Mouse (Mus musculus) erythroid progenitor cell, adult 5-6 weeks (primary cell): ENCODE measurements around the gene Ttc38. TPM values are rescaled to one million over a fixed set of nuclear protein-coding genes. Genes with fewer than 3 reads are reported as not detected.
A peak's percentile ranks its signal among the peaks of the same experiment; 100 is the strongest.

Experiments
- ATAC-seq: replicated peaks from 2 replicates; pipeline ENCODE4 v1.8.0; 2016; ENCODE audit warnings: moderate number of reproducible peaks, mild to moderate bottlenecking, moderate TSS enrichment, inconsistent platforms; ENCODE audit not compliant: poor library complexity, low FRiP score, severe bottlenecking
- total RNA-seq, 2 experiments: library from RNA; stranded (forward) in 1 of 2; stranded (reverse) in 1 of 2; fragments of 150-400 nt in 1 of 2; fragments of 186-747, 209-891 nt in 1 of 2; gene quantifications; 2 replicates each; pipeline versions ENCODE4 v1.2.3 to v1.2.4; 2015 to 2017; ENCODE audit warnings: low replicate concordance in 2 of 2

Gene Ttc38
- total RNA-seq, 2 experiments from 2014 or later: 0.42 to 2.0 TPM

DNA sequence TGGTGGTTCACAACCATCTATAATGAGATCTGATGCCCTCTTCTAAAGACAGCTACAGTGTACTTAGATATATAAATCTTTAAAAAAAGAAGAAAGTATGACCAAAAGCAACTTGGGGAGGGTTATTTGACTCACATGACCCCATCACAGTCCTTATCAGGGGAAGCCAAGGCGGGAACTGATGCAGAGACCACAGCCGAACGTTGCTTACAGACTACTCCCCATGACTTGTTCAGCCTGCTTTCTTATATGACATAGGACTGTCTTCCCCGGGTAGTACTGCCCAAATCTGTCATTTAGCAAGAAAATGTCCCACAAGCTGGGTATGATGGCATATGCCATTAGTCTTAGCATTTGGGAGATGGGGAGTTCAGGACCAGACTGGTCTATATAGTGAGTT, 57.1 kb downstream of the Ttc38 start:
- no peak for ATAC-seq

DNA sequence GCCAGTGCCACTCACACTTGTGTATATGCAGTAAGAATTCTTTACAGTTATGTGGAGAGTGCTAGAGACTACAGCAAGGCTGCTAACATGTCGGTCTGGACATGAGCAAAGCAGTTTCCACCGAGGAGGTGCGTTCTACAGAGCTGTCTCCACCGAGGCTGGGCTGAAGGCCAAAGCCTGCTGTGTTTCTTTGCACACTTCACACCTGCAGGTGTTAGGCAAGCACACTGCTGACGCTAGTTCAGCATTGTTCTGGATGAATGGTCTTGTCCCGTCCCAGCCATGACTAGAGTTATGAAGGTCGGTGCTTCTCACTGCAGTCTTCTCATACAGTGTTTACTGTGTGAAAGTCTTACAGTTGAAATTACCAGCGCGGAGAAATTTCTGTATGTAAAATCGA, 59.9 kb downstream of the Ttc38 start:
- no peak for ATAC-seq

DNA sequence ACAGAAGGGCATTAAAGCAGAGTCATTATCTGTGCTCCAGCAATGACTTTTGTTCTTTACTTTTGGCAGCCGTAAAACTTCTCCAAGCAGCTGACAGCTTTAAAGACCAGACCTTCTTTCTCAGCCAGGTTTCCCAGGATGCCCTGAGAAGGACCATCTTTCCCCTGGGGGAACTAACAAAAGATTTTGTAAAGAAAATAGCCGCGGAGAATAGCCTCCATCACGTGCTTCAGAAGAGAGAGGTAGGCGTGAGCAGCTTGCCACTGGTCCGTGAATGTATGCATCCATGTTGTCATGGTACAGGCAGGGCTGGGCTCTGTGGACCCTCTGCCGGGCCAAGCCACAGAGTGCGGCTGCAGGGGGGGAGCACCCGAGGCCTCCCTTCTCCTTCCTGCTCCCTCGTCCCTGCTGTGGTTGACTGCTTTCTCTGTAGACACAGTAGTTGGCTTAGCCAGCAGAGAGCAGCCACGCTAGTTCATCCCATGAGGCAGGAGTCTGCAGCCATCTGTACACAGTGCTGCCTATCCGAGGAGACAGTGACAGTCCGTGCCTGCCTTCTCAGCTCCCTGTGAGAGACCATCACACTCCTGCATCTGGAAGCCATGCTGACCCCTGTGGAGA, 60.5 kb downstream of the Ttc38 start:
- ATAC-seq: no peak

DNA sequence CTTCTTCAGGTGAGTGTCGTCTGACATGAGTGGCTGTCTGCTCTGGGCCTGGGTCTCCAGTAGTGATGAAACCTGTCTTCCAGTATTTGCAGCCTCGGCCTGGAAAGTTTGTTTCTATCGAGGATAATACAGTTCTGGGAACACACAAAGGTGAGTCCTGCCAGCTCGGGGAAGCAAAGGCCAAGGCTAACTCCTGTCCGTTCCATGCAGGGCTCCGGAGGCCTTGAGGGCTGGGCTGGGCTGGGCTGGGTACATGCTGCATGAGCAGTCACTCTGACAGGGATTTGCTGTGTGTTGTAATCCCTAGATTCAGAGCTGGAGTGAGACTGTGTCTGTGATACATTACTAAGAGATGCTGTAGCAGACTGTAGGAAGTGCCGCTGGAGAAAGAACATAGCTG, 61.8 kb downstream of the Ttc38 start:
- ATAC-seq: no peak

DNA sequence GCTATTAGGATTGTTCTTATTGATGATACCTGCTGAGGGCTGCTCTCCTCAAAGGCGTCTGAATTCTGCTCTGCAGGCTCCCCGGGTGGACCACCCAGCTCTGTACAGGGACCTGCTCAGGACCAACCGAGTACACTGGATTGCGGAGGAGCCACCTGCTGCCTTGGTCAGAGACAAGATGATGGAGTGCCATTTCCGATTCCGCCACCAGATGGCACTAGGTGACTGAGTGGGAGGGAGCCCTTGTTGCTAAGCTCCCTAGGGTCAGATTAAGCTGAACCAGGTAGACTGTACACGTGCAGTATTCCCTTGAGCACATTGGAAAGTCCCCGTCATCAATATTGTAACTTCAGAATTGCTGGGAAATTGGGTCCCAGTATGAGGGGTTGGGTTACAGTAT, 64.2 kb downstream of the Ttc38 start:
- ATAC-seq: peak; percentile 64

DNA sequence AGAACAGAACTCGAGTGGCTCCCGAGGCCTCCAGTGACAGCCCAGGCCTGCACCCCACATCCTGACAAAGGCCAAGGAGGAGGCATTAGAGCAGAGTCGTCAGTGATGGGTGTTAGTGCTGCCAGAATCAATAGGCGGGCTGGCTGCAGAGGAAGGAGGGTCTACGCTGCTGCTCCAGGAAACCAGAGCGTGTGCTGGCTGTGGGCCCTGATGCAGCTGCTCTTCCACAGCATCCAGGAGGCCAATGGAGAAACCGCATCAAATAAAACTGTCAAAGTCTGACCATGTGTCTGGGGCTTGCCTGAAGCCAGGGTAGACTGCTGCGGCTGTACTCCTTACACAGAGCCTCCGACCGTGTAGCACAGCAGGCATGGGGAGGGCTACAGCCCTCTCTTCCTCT, 65.0 kb downstream of the Ttc38 start:
- ATAC-seq: no peak

DNA sequence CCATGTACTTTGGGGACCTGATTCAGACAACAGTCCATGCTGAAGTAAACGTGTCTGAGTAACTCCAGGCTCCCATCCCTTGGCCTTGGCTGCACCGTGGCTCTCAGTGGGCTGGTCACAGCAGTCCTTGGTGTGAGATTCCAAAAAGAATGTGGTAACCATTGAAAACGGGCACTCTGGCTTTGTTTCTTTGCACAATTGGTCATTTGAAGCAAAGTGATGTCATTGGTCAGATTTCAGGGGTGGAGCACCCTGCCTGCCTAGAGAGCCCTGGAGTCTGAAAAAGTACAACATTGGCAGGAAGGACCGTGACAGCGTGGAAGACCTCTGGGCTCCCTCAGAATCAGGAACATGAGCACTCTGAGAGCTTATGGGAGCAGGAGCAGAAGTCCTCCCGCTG, 67.3 kb downstream of the Ttc38 start:
- no peak for ATAC-seq

DNA sequence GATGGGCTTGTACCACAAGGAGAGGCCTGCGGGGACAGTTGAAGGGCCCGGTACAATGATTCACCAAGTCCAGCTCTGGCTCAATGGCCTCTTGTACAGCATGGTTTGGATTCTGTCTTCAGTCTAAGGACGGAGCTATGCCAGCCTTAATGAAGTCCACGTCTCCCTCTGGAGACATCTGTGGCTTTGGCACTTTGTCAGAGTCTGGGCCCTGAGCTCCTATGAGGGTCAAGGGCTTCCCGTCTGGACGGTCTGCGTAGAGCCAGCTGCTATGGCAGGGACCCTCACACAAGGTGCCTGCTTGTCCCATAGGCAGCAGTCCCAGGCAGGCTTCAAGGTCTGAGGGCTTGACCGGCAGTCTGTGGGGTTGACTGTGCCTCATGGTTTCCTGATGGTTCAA, 68.2 kb downstream of the Ttc38 start:
- ATAC-seq: no peak

DNA sequence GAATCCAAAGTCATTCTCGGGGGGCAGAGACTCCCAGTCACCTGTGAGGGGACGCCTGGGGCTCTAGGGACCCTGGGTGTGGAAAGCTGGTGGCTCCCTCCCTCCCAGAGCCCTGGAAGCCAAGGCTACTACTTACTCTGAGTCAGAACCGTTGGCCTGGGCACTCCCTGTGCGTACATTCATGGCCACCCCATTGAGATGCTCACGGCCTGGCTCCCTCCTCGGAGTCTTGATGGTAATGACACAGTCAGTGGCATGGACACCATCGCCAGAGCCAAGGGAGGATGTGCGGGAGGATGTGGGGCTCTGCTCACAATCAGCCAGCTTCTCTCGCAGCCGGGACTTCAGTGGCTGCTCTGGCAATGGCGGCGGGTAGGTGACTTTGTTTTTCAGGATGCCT, 68.7 kb downstream of the Ttc38 start:
- no peak for ATAC-seq

DNA sequence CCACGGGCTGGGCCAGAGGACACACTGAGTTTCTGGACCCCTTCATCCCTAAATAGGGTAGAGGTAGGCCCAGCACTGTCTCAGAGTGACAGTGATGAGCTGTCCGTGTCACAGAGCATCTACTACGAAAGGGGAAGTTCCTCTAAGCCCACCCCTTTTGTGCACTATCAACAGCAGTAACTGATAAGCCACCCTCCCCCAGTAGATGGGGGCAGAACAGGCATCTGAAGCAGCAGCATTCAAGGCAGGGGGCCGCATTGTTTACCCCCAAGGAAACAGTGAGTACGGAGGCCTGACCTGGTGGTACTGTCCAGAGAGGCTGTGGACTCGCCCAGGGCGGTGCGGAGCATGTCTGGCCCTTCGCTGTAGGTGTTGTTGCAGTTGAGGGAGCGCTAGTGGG, 70.4 kb downstream of the Ttc38 start:
- no peak for ATAC-seq

DNA sequence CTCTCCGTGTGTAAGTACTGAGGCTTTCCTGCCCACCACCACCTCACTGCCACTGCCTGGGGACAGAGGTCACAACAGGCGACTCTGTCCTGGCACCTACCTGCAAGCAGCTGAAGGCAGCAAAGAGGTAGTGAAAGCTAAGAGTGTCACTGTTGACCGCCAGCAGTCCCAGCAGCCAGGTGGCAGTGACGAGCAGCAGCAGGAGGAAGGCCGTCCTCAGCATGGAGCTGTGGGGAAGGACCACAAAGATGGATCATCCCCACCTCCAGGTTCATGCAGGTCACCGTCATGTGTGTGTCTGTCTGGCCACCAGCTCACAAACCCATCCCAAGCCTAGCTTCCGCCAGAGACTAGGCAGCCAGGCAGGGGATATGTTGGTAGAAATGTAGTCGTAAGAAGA, 71.7 kb downstream of the Ttc38 start:
- no peak for ATAC-seq

Other genes with a start within 250 kb of the Ttc38 start
- gene Wnt7b, start 249.8 kb upstream of the Ttc38 start, total RNA-seq (2015; ENCODE audit: low replicate concordance): not detected in 2 replicates
- not detected in 2 replicates for gene Wnt7b, start 249.8 kb upstream of the Ttc38 start, total RNA-seq (2017; ENCODE audit: low replicate concordance)
- gene Ppara, start 97.3 kb upstream of the Ttc38 start, total RNA-seq (2015; ENCODE audit: low replicate concordance): not detected in 2 replicates
- not detected in 2 replicates for gene Ppara, start 97.3 kb upstream of the Ttc38 start, total RNA-seq (2017; ENCODE audit: low replicate concordance)
- 4.6 TPM in 1 of 2 replicates, not detected in the other for gene Cdpf1, start 20.6 kb upstream of the Ttc38 start, total RNA-seq (2015; ENCODE audit: low replicate concordance)
- gene Cdpf1, start 20.6 kb upstream of the Ttc38 start, total RNA-seq (2017; ENCODE audit: low replicate concordance): 3.2 and 5.8 TPM in 2 replicates
- gene Pkdrej, start 10.6 kb upstream of the Ttc38 start, total RNA-seq (2015; ENCODE audit: low replicate concordance): not detected in 2 replicates
- gene Pkdrej, start 10.6 kb upstream of the Ttc38 start, total RNA-seq (2017; ENCODE audit: low replicate concordance): not detected in 2 replicates
- gene Gtse1, start 27.4 kb downstream of the Ttc38 start, total RNA-seq (2015; ENCODE audit: low replicate concordance): 53.0 and 55.3 TPM in 2 replicates
- gene Gtse1, start 27.4 kb downstream of the Ttc38 start, total RNA-seq (2017; ENCODE audit: low replicate concordance): 71.8 and 75.2 TPM in 2 replicates
- gene Trmu, start 47.0 kb downstream of the Ttc38 start, total RNA-seq (2015; ENCODE audit: low replicate concordance): 4.3 and 10.9 TPM in 2 replicates
- 6.2 and 11.2 TPM in 2 replicates for gene Trmu, start 47.0 kb downstream of the Ttc38 start, total RNA-seq (2017; ENCODE audit: low replicate concordance)
- 1.1 and 1.3 TPM in 2 replicates for gene Celsr1, start 201.5 kb downstream of the Ttc38 start, total RNA-seq (2015; ENCODE audit: low replicate concordance)
- gene Celsr1, start 201.5 kb downstream of the Ttc38 start, total RNA-seq (2017; ENCODE audit: low replicate concordance): 0.30 and 0.39 TPM in 2 replicates
- 10.8 and 16.8 TPM in 2 replicates for gene Gramd4, start 225.4 kb downstream of the Ttc38 start, total RNA-seq (2015; ENCODE audit: low replicate concordance)
- gene Gramd4, start 225.4 kb downstream of the Ttc38 start, total RNA-seq (2017; ENCODE audit: low replicate concordance): 18.9 and 37.5 TPM in 2 replicates